ENCODE assay signal across 9 mouse cellular contexts in genomic region chr13:97206046-97206445, GRCm38 (mm10). TPM values are rescaled to one million over a fixed set of nuclear protein-coding genes. Genes with fewer than 3 reads are reported as not detected.
A peak's percentile ranks its signal among the peaks of the same experiment; 100 is the strongest.
DNase-seq lines count a peak whose midpoint lies in the region; ATAC-seq and TF ChIP-seq lines count a peak whose summit lies in the region.
"Had no signal": no experiment of that assay in that cellular context is flagged by ENCODE, and none has a peak within 500 bp of the region (broad histone marks: within the 10 kb centered on the region; RNA-seq: fewer than 3 reads in every experiment).

No protein-coding gene starts in this region.

- H3K27me3 ChIP-seq in kidney, embryonic 14.5 days (ENCODE audit: control insufficient read depth, insufficient read depth, low read length), result no peaks in the 10 kb centered on the region
- no peaks in the 10 kb centered on the region for H3K27me3 ChIP-seq in CH12.LX (replicated peaks)
- H3K27me3 ChIP-seq in MEL (ENCODE audit: control insufficient read depth in 1 of 2, insufficient read depth in 2 of 2, low read length in 2 of 2), result no peaks in the 10 kb centered on the region
- H3K27me3 ChIP-seq in liver, embryonic 16.5 days (ENCODE audit: control insufficient read depth, insufficient read depth, low read depth, low read length), result no peaks in the 10 kb centered on the region
- H3K27me3 ChIP-seq: forebrain, embryonic 13.5 days had no signal

- TF ChIP-seq EP300 in CH12.LX (IDR thresholded peaks at IDR 0.05; ENCODE audit: low read length) (no peak), MEL (IDR thresholded peaks at IDR 0.05; ENCODE audit: low read depth in 1 of 2, low read length in 2 of 2) (no peak)

- TF ChIP-seq RAD21 in CH12.LX (IDR thresholded peaks at IDR 0.05; ENCODE audit: low read depth, low read length) (no peak), MEL (IDR thresholded peaks at IDR 0.05; ENCODE audit: low read depth, low read length) (no peak)

- no peak overlapping the region for H3K9ac ChIP-seq in kidney, embryonic 14.5 days (ENCODE audit: low read depth, low read length)
- H3K9ac ChIP-seq in CH12.LX (ENCODE audit: insufficient read depth, low read depth), result 0 out of 2 replicates have a peak overlapping the region, but pooled peaks have one; percentile 15
- peak overlapping the region; percentile 18 for H3K9ac ChIP-seq in MEL (ENCODE audit: control insufficient read depth, low read depth, low read length, poor library complexity, severe bottlenecking)
- no peak overlapping the region; the same call in 1 of the 2 replicates for H3K9ac ChIP-seq in liver, embryonic 16.5 days (ENCODE audit: low read depth, low read length)
- H3K9ac ChIP-seq: forebrain, embryonic 13.5 days had no signal

- no peaks in the 10 kb centered on the region for H3K79me2 ChIP-seq in CH12.LX (replicated peaks; ENCODE audit: control insufficient read depth, extremely low read depth, insufficient read depth, poor library complexity, severe bottlenecking)
- H3K79me2 ChIP-seq in MEL (ENCODE audit: control insufficient read depth, insufficient read depth, low read length, poor library complexity), result no peaks in the 10 kb centered on the region

- in situ Hi-C loops in CH12.LX (cut with MboI; ENCODE audit: low pct_ligation_motif_present, low pct_unique_long_range_greater_than_20kb, low sequenced_read_pairs), result no loop called here

- no peaks in the 10 kb centered on the region for H3K9me3 ChIP-seq in kidney, embryonic 14.5 days (ENCODE audit: control insufficient read depth, low read length)
- H3K9me3 ChIP-seq in CH12.LX (replicated peaks; ENCODE audit: low read length) (peaks cover 2% of the 10 kb centered on the region), MEL (replicated peaks; ENCODE audit: insufficient read depth, low read length) (no peaks in the 10 kb centered on the region)
- H3K9me3 ChIP-seq in liver, embryonic 16.5 days (replicated peaks; ENCODE audit: control insufficient read depth, low read length), result no peaks in the 10 kb centered on the region
- H3K9me3 ChIP-seq: forebrain, embryonic 13.5 days; heart, embryonic 10.5 days had no signal

- no peak for ATAC-seq in kidney, embryonic 14.5 days (ENCODE audit: low FRiP score, low TSS enrichment)
- no peak for ATAC-seq in liver, embryonic 16.5 days (ENCODE audit: low read depth)

- H3K4me2 ChIP-seq in kidney, embryonic 14.5 days (replicated peaks; ENCODE audit: low read depth, low read length), result no peak overlapping the region
- H3K4me2 ChIP-seq in CH12.LX (ENCODE audit: insufficient read depth, low read depth, poor library complexity, severe bottlenecking), result peak overlapping the region; percentile 44; the same call in 1 of the 2 replicates
- H3K4me2 ChIP-seq in liver, embryonic 16.5 days (ENCODE audit: low read depth, low read length), result no peak overlapping the region

- H3K27ac ChIP-seq in kidney, embryonic 14.5 days (ENCODE audit: low read depth, low read length), result no peak overlapping the region
- H3K27ac ChIP-seq in CH12.LX (ENCODE audit: insufficient read depth, low read depth), result no peak overlapping the region
- no peak overlapping the region for H3K27ac ChIP-seq in MEL (ENCODE audit: control insufficient read depth, low read depth, low read length)
- H3K27ac ChIP-seq in liver, embryonic 16.5 days (ENCODE audit: low read length), result peak overlapping the region; percentile 2; the same call in 1 of the 2 replicates
- H3K27ac ChIP-seq: forebrain, embryonic 13.5 days had no signal

- DNase-seq in kidney, postnatal 25 days, result peak; percentile 31 to 66
- DNase-seq in CH12.LX (ENCODE audit: extremely low read depth) (no peak), MEL (ENCODE audit: low read depth, low spot score) (no peak)
- no peak for DNase-seq in cerebellum, adult 8-10 months
- no peak for DNase-seq in natural killer cell, adult 2 months (ENCODE audit: low spot score in 2 of 2)

- H3K4me3 ChIP-seq in kidney, embryonic 14.5 days (ENCODE audit: low read length), result no peak overlapping the region
- H3K4me3 ChIP-seq in CH12.LX (replicated peaks in 1 of 3; ENCODE audit: low read depth in 2 of 3, low read length in 2 of 3, poor library complexity in 1 of 3) (no peak overlapping the region), MEL (ENCODE audit: control insufficient read depth in 1 of 2, insufficient read depth in 1 of 2, low read depth in 2 of 2, low read length in 2 of 2) (peak overlapping the region; percentile 59 to 69; a peak in 3 of 4 replicates)
- no peak overlapping the region for H3K4me3 ChIP-seq in liver, embryonic 16.5 days (ENCODE audit: low read depth, low read length)

- H3K36me3 ChIP-seq in kidney, embryonic 14.5 days (ENCODE audit: control insufficient read depth, insufficient read depth, low read length), result no peaks in the 10 kb centered on the region
- H3K36me3 ChIP-seq in CH12.LX (replicated peaks in 1 of 2; ENCODE audit: control insufficient read depth in 1 of 2, insufficient read depth in 1 of 2, low read length in 1 of 2) (no peaks in the 10 kb centered on the region), MEL (ENCODE audit: control insufficient read depth in 1 of 2, insufficient read depth in 2 of 2, low read length in 2 of 2) (peaks cover 0 to 23% of the 10 kb centered on the region in 2 experiments; a peak in 2 of 4 replicates)
- H3K36me3 ChIP-seq in liver, embryonic 16.5 days (ENCODE audit: control insufficient read depth, insufficient read depth), result no peaks in the 10 kb centered on the region
- H3K36me3 ChIP-seq: heart, embryonic 10.5 days had no signal

- TF ChIP-seq CTCF in CH12.LX (conservative IDR thresholded peaks at IDR 0.05 in 1 of 2, IDR thresholded peaks at IDR 0.05 in 1 of 2; ENCODE audit: low read depth in 2 of 2, low read length in 2 of 2), result no peak
- no peak for TF ChIP-seq CTCF in MEL (IDR thresholded peaks at IDR 0.05 in 2 of 3, conservative IDR thresholded peaks at IDR 0.05 in 1 of 3; ENCODE audit: control insufficient read depth in 1 of 3, insufficient read depth in 1 of 3, low read depth in 2 of 3, low read length in 3 of 3, poor library complexity in 1 of 3, severe bottlenecking in 1 of 3)

- WGBS in kidney, embryonic 14.5 days, result 85% methylated on average over 2 of the region's 2 CpGs
- 71% methylated on average over 2 of the region's 2 CpGs for WGBS in liver, embryonic 16.5 days (ENCODE audit: insufficient replicate concordance)

- H3K4me1 ChIP-seq in kidney, embryonic 14.5 days (ENCODE audit: control insufficient read depth, insufficient read depth, low read length), result no peaks in the 10 kb centered on the region
- H3K4me1 ChIP-seq in CH12.LX (ENCODE audit: control insufficient read depth in 1 of 2, insufficient read depth in 2 of 2) (peaks cover 0 to 38% of the 10 kb centered on the region in 2 experiments; a peak in 2 of 4 replicates), MEL (ENCODE audit: control insufficient read depth in 1 of 2, insufficient read depth in 2 of 2, low read length in 2 of 2) (peaks cover 5 to 36% of the 10 kb centered on the region in 2 experiments)
- H3K4me1 ChIP-seq in liver, embryonic 16.5 days (ENCODE audit: control insufficient read depth, low read depth, low read length), result peaks cover 10% of the 10 kb centered on the region

- TF ChIP-seq POLR2A in CH12.LX (IDR thresholded peaks at IDR 0.05; ENCODE audit: low read depth, low read length) (no peak), MEL (IDR thresholded peaks at IDR 0.05; ENCODE audit: control insufficient read depth in 1 of 2, insufficient read depth in 1 of 2, low read depth in 1 of 2, low read length in 2 of 2, poor library complexity in 1 of 2) (no peak)

- dilution Hi-C loops in CH12.LX (cut with MboI; ENCODE audit: extremely low pct_ligation_motif_present, extremely low pct_unique_long_range_greater_than_20kb, low sequenced_read_pairs), result no loop called here

TF ChIP-seq in CH12.LX, 34 proteins besides CTCF, POLR2A, EP300 and RAD21:
- no peak for TF ChIP-seq NRF1 (IDR thresholded peaks at IDR 0.05; ENCODE audit: low read depth, low read length)
- TF ChIP-seq UBTF (IDR thresholded peaks at IDR 0.05; ENCODE audit: low read depth, low read length), result no peak
- no peak for TF ChIP-seq NELFE (IDR thresholded peaks at IDR 0.05; ENCODE audit: low read depth, low read length)
- no peak for TF ChIP-seq JUND (conservative IDR thresholded peaks at IDR 0.05; ENCODE audit: low read depth, low read length)
- TF ChIP-seq HCFC1 (IDR thresholded peaks at IDR 0.05; ENCODE audit: low read depth, low read length), result no peak
- TF ChIP-seq RCOR1 (conservative IDR thresholded peaks at IDR 0.05; ENCODE audit: low read depth, low read length), result no peak
- no peak for TF ChIP-seq ELF1 (IDR thresholded peaks at IDR 0.05; ENCODE audit: low read depth, low read length)

TF ChIP-seq in MEL, 35 proteins besides CTCF, POLR2A, EP300 and RAD21 (continues in another document):
- TF ChIP-seq ZNF384 (IDR thresholded peaks at IDR 0.05; ENCODE audit: low read depth, low read length) (no peak), ETS1 (IDR thresholded peaks at IDR 0.05; ENCODE audit: low read depth, low read length) (no peak), CHD2 (IDR thresholded peaks at IDR 0.05; ENCODE audit: low read length) (no peak), USF2 (IDR thresholded peaks at IDR 0.05; ENCODE audit: borderline replicate concordance in 1 of 2, insufficient read depth in 1 of 2, low read depth in 1 of 2, low read length in 2 of 2) (no peak), MEF2A (IDR thresholded peaks at IDR 0.05; ENCODE audit: extremely low read depth, insufficient replicate concordance, low read depth, low read length, poor library complexity, severe bottlenecking) (no peak), ZMIZ1 (IDR thresholded peaks at IDR 0.05; ENCODE audit: low read depth, low read length) (no peak), CHD1 (IDR thresholded peaks at IDR 0.05; ENCODE audit: low read depth, low read length) (no peak)

RNA-seq across cellular contexts. Expression of gene Hexb, which starts 7.9 kb away (rescaled TPM):
- polyA plus RNA-seq in kidney, embryonic 14.5 days (2014; fragmentation: Nextera tagmentation; extraction: Ambion mirVana), result 25.3 and 31.3 TPM in 2 replicates
- total RNA-seq in CH12.LX (2012; rRNA removed) (26.2 and 31.0 TPM in 2 replicates), CH12.LX (2014; rRNA removed) (75.7 and 80.9 TPM in 2 replicates), MEL (2012; rRNA removed) (11.1 and 12.7 TPM in 2 replicates)
- polyA plus RNA-seq in CH12.LX (2012; ENCODE audit: insufficient read length, low read depth) (36.8 and 37.9 TPM in 2 replicates), MEL (2012; ENCODE audit: insufficient read depth in 1 of 2, insufficient read length in 2 of 2, low read depth in 1 of 2, low replicate concordance in 2 of 2, missing spikeins in 1 of 2) (10 to 100 TPM in 1 of 2 experiments, not detected in 1; 15.4 TPM)
- polyA plus RNA-seq in liver, embryonic 16.5 days (2015; fragmentation: Nextera tagmentation; extraction: Ambion mirVana), result 29.5 and 32.2 TPM in 2 replicates

RNA-seq across cellular contexts. Expression of gene Enc1, which starts 34.9 kb away (rescaled TPM):
- polyA plus RNA-seq in kidney, embryonic 14.5 days (2014; fragmentation: Nextera tagmentation; extraction: Ambion mirVana), result 14.2 and 14.6 TPM in 2 replicates
- total RNA-seq in CH12.LX (2012; rRNA removed) (3.7 and 3.9 TPM in 2 replicates), CH12.LX (2014; rRNA removed) (5.5 and 6.4 TPM in 2 replicates), MEL (2012; rRNA removed) (not detected in 2 replicates)
- polyA plus RNA-seq in CH12.LX (2012; ENCODE audit: insufficient read length, low read depth) (6.1 and 7.0 TPM in 2 replicates), MEL (2012; ENCODE audit: insufficient read depth in 1 of 2, insufficient read length in 2 of 2, low read depth in 1 of 2, low replicate concordance in 2 of 2, missing spikeins in 1 of 2) (not detected)
- polyA plus RNA-seq in liver, embryonic 16.5 days (2015; fragmentation: Nextera tagmentation; extraction: Ambion mirVana), result 0.76 and 0.86 TPM in 2 replicates

Comparison
In these comparisons a context has a peak if more than half of its experiments do, and no peak if none do; other contexts are left out.
1. DNase-seq: peak in kidney, postnatal 25 days (2 of 2); none in CH12.LX (single experiment), MEL (single experiment), cerebellum, adult 8-10 months (single experiment) and natural killer cell, adult 2 months (0 of 2).
2. H3K4me3 ChIP-seq: peak in MEL (2 of 2); none in kidney, embryonic 14.5 days (single experiment), CH12.LX (0 of 3) and liver, embryonic 16.5 days (single experiment).
3. H3K9ac ChIP-seq: peak in CH12.LX (single experiment) and MEL (single experiment); none in kidney, embryonic 14.5 days (single experiment) and liver, embryonic 16.5 days (single experiment).